Mouse (Mus musculus) small intestine, adult 2 months (tissue): ENCODE results near the gene Spata18. TPM values are rescaled to one million over a fixed set of nuclear protein-coding genes. Genes with fewer than 3 reads are reported as not detected.

Source experiments
- H3K27ac ChIP-seq: fragments of 200-500 bp; 2 replicates; pipeline ENCODE4 v1.5.1; 2012; ENCODE audit warnings: low read depth, low read length, control low read depth, inconsistent platforms; ENCODE audit not compliant: insufficient read depth
- H3K27me3 ChIP-seq: fragments of 200-500 bp; 2 replicates; pipeline ENCODE4 v1.6.1; 2012; ENCODE audit warnings: mild to moderate bottlenecking, moderate library complexity, low read length, inconsistent platforms; ENCODE audit not compliant: control insufficient read depth, insufficient read depth
- H3K36me3 ChIP-seq: fragments of 200-500 bp; 2 replicates; pipeline ENCODE4 v1.6.1; 2012; ENCODE audit warnings: mild to moderate bottlenecking, low read length, control low read depth, inconsistent platforms; ENCODE audit not compliant: control insufficient read depth, insufficient read depth
- H3K4me1 ChIP-seq: fragments of 200-500 bp; 2 replicates; pipeline ENCODE4 v1.6.1; 2012; ENCODE audit warnings: low read length, inconsistent platforms, mixed read lengths; ENCODE audit not compliant: control insufficient read depth, insufficient read depth, insufficient read length
- H3K4me3 ChIP-seq: fragments of 200-500 bp; 2 replicates; pipeline ENCODE4 v1.5.1; 2012; ENCODE audit warnings: low read depth, mild to moderate bottlenecking, control low read depth, inconsistent platforms, low read length, moderate library complexity
- CTCF ChIP-seq: fragments of 200-500 bp; IDR thresholded peaks from 2 replicates; pipeline ENCODE4 v1.5.1; 2012; ENCODE audit warnings: low read depth, mild to moderate bottlenecking, control low read depth, inconsistent platforms, low read length, moderate library complexity, mixed read lengths; ENCODE audit not compliant: insufficient replicate concordance, insufficient read length; ENCODE audit errors: extremely low read depth
- POLR2A ChIP-seq: fragments of 200-500 bp; IDR thresholded peaks from 2 replicates; pipeline ENCODE4 v1.6.1; 2012; ENCODE audit warnings: low read depth, mild to moderate bottlenecking, control low read depth, inconsistent platforms, low read length, moderate library complexity
- WGBS: fragments of 180-500 bp; shearing (Covaris S2); methylation state at CpG from one replicate; pipeline ENCODE4 v1.1.7; 2018; 5-methylcytosine and 5-hydroxymethylcytosine counted together
- polyA plus RNA-seq: library from polyadenylated mRNA; depleted of rRNA; stranded (reverse); fragments of >200 nt; gene quantifications from 2 replicates; pipeline ENCODE4 v1.2.3, GENCODE M21; 2012

The Spata18 gene
- polyA plus RNA-seq, 1 experiment = not detected

DNA sequence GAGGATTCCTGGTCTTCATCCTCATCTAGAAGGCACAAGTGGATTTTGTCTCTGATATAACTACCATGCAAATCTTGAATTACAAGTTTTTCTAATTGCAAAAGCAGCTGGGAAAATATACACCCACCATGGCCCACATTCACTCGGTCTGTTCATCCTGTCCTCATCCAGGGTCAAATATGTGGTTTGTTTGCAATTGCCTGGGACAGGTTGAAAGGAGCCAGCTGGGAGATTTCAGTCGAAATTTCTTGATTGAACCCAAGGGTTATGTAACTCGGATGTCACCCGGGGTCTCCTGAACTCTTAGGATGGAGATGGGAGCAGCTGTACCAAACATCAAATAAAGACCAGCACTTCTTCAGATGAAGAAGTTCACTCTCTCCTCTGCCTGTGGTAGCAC lies 46.5 kb downstream of the Spata18 start:
- no peak for TF ChIP-seq CTCF
- TF ChIP-seq POLR2A = no peak
- H3K4me1 ChIP-seq = no peaks in the 10 kb centered on the region
- H3K27me3 ChIP-seq = no peaks in the 10 kb centered on the region
- H3K4me3 ChIP-seq = no peak overlapping the region
- 57% methylated on average over 4 of the region's 4 CpGs for WGBS
- no peak overlapping the region for H3K27ac ChIP-seq
- H3K36me3 ChIP-seq = no peaks in the 10 kb centered on the region

DNA sequence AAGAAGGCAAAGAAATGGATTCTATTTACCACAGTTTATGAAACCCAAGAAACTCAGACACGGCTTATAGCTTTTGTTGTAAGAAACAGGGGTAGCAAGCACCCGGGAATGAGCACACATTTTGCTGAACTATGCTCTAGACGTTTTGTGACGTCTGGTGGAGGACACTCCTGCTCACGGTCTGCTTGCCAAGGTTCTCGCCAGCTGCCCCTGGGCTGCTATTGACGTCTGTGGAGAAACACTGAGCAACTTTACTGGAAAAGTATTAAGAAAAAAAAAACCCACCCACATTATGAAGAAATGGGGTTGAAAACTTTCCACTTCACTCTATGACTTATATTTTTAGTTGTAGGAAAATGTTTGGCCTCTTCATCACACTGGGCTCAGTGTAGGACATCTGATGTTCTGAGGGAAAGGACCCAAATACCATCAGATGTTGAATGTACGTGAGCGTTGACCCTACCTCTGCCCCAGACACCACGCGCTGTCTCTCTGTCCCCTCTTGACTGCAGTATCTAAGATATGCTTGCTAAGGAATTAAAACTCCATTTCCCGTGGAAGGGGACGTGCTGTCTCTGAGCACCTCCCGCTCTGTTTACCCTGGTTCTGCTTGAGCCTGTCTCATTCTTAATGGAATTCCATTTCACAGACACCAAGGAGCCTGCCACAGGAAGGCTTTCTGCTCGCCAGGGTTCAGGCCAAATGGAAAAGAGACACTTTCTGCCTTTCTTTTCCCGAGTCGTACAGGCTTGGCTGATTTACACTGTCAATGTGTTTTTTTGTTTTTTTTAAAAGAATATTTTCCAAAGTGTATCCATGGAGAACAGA lies 50.1 kb downstream of the Spata18 start:
- H3K4me3 ChIP-seq = no peak overlapping the region
- no peaks in the 10 kb centered on the region for H3K4me1 ChIP-seq
- TF ChIP-seq CTCF (no peak), POLR2A (no peak)
- H3K27me3 ChIP-seq = no peaks in the 10 kb centered on the region
- WGBS = 57% methylated on average over 17 of the region's 17 CpGs
- H3K27ac ChIP-seq = no peak overlapping the region
- H3K36me3 ChIP-seq = no peaks in the 10 kb centered on the region

GRCm38 (mm10) chr5:73701946-73702710 lies 50.9 kb downstream of the Spata18 start:
- TF ChIP-seq CTCF (no peak), POLR2A (no peak)
- Histone ChIP-seq H3K27me3 (no peaks in the 10 kb centered on the region), H3K4me3 (no peak overlapping the region), H3K4me1 (no peaks in the 10 kb centered on the region), H3K27ac (no peak overlapping the region), H3K36me3 (no peaks in the 10 kb centered on the region)
- WGBS = 82% methylated on average over 12 of the region's 12 CpGs

GRCm38 (mm10) chr5:73703096-73703495 lies 51.9 kb downstream of the Spata18 start:
- Histone ChIP-seq H3K4me1 (no peaks in the 10 kb centered on the region), H3K36me3 (no peaks in the 10 kb centered on the region), H3K27ac (no peak overlapping the region), H3K4me3 (no peak overlapping the region), H3K27me3 (no peaks in the 10 kb centered on the region)
- no peak for TF ChIP-seq POLR2A
- no peak for TF ChIP-seq CTCF
- 92% methylated on average over 4 of the region's 4 CpGs for whole genome bisulfite sequencing

GRCm38 (mm10) chr5:73704263-73704662 lies 53.1 kb downstream of the Spata18 start:
- Histone ChIP-seq H3K4me3 (no peak overlapping the region), H3K36me3 (no peaks in the 10 kb centered on the region), H3K27ac (no peak overlapping the region), H3K4me1 (no peaks in the 10 kb centered on the region), H3K27me3 (no peaks in the 10 kb centered on the region)
- TF ChIP-seq POLR2A (no peak), CTCF (no peak)
- 31% methylated on average over 14 of the region's 14 CpGs for WGBS

DNA sequence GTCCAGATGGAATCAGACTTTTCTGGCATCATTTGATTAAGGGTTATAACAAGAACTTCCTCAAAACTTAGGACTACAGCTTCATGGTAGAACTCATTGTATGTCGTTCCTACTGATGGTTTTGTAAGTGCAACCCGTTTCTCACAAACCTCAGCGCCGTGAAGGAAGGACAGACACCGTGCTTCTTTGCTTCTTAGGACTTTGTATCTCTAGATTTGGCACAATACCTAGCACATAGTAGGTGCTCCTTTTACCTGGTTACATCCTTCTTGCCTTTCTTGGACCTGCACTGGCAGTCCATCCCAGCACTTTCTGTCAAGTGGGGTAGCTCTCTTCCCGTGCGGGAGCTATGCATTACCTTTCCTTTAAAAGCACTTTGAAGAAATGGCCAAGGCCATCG lies 53.6 kb downstream of the Spata18 start:
- Histone ChIP-seq H3K27me3 (no peaks in the 10 kb centered on the region), H3K4me1 (no peaks in the 10 kb centered on the region), H3K4me3 (no peak overlapping the region), H3K27ac (no peak overlapping the region), H3K36me3 (no peaks in the 10 kb centered on the region)
- no peak for TF ChIP-seq POLR2A
- no peak for TF ChIP-seq CTCF
- WGBS = 88% methylated on average over 8 of the region's 8 CpGs

DNA sequence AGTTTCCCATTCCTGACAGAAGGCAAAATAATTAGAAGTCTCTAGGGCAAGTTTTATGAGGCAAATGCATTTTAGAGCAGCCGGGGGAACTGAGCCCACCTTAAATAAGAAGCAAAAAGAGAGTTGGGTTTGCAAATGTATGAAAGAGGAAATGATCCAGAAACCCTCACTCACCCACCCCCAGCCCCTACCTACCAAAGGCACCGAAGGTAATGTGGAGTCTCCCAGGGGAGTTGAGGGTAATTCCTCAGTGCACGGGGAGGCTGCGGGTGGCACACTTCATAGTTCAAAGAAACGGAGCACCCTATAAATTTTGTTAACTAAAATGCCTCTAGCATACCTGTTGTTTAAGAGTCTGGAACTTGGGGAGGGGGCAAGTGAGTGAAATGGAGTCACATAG lies 54.1 kb downstream of the Spata18 start:
- TF ChIP-seq CTCF (no peak), POLR2A (no peak)
- H3K27ac ChIP-seq = no peak overlapping the region
- no peaks in the 10 kb centered on the region for H3K27me3 ChIP-seq
- no peaks in the 10 kb centered on the region for H3K4me1 ChIP-seq
- H3K4me3 ChIP-seq = no peak overlapping the region
- no peaks in the 10 kb centered on the region for H3K36me3 ChIP-seq
- WGBS = 90% methylated on average over 5 of the region's 5 CpGs

DNA sequence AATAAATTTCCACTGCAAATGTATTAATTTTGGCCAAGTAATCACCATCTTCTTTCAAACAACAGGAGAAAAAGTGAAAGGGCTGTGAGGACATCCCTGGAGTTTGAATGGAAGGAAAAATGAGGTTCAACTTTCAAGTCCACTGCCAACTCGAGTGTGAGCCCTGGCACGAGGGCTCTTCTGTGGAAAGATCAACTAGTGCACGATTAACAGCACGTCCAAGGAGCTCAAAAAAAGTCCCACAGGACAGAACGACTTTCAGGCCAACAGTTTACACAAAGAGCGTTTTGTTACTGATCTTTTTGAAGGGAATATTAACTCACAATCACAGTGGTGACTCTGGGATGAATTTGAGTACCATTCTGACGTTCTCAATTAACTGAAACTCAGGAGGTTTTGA lies 61.7 kb downstream of the Spata18 start:
- no peak overlapping the region for H3K27ac ChIP-seq
- H3K4me1 ChIP-seq = no peaks in the 10 kb centered on the region
- TF ChIP-seq POLR2A (no peak), CTCF (no peak)
- WGBS = 67% methylated on average over 7 of the region's 7 CpGs
- H3K27me3 ChIP-seq = no peaks in the 10 kb centered on the region
- H3K36me3 ChIP-seq = no peaks in the 10 kb centered on the region
- H3K4me3 ChIP-seq = no peak overlapping the region
